Mouse (Mus musculus): Measurements from ENCODE around the gene Zswim2. TPM values are rescaled to one million over a fixed set of nuclear protein-coding genes. Genes with fewer than 3 reads are reported as not detected.
"Not testable (repeated sequence)": the region's sequence is repeated elsewhere in the genome, so short reads cannot be mapped to it uniquely, and the experiment has no call there.

Zswim2 gene
- not detected in 2 replicates for polyA plus RNA-seq (2012; rRNA removed)

GRCm38 (mm10) chr2:83940931-83941361, at the start of gene Zswim2:
TSS of gene Zswim2 (minus strand) at chr2:83941228.
- DNase-seq (ENCODE audit: low spot score), result no peak

- DNase-seq (ENCODE audit: low spot score), result not testable (repeated sequence)
Observed at GRCm38 (mm10) chr2:83990253-83990652, 49.2 kb upstream of the Zswim2 start, which contains the start of gene Gm13691. TSS of gene Gm13691 (plus strand) at chr2:83990553.

- DNase-seq (ENCODE audit: low spot score), result not testable (repeated sequence)
Observed at GRCm38 (mm10) chr2:83984443-83984842, 43.4 kb upstream of the Zswim2 start, which contains the start of gene Gm13697. TSS of gene Gm13697 (plus strand) at chr2:83984743.

GRCm38 (mm10) chr2:83978633-83979032, 37.6 kb upstream of the Zswim2 start, which contains the start of gene Gm13694:
TSS of gene Gm13694 (plus strand) at chr2:83978933.
- DNase-seq (ENCODE audit: low spot score), result not testable (repeated sequence)

- not testable (repeated sequence) for DNase-seq (ENCODE audit: low spot score)
Observed at GRCm38 (mm10) chr2:83972823-83973222, 31.8 kb upstream of the Zswim2 start, which contains the start of gene Gm13696. TSS of gene Gm13696 (plus strand) at chr2:83973123.

- DNase-seq (ENCODE audit: low spot score), result not testable (repeated sequence)
Observed at GRCm38 (mm10) chr2:83967013-83967412, 26.0 kb upstream of the Zswim2 start, which contains the start of gene Gm13695. TSS of gene Gm13695 (plus strand) at chr2:83967313.

GRCm38 (mm10) chr2:83961203-83961602, 20.2 kb upstream of the Zswim2 start, which contains the start of gene Gm13693:
TSS of gene Gm13693 (plus strand) at chr2:83961503.
- DNase-seq (ENCODE audit: low spot score), result not testable (repeated sequence)

GRCm38 (mm10) chr2:83955393-83955792, 14.4 kb upstream of the Zswim2 start, which contains the start of gene Gm13698:
TSS of gene Gm13698 (plus strand) at chr2:83955693.
- not testable (repeated sequence) for DNase-seq (ENCODE audit: low spot score)

- no peak for DNase-seq (ENCODE audit: low spot score)
Observed at GRCm38 (mm10) chr2:83941792-83942191, 764 bp upstream of the Zswim2 start.

GRCm38 (mm10) chr2:83941378-83941777, 350 bp upstream of the Zswim2 start:
- DNase-seq (ENCODE audit: low spot score), result no peak

- DNase-seq (ENCODE audit: low spot score), result no peak
Observed at GRCm38 (mm10) chr2:83929478-83930088, 11.4 kb downstream of the Zswim2 start.

- no peak for DNase-seq (ENCODE audit: low spot score)
Observed at GRCm38 (mm10) chr2:83901896-83902540, 39.0 kb downstream of the Zswim2 start.

- DNase-seq (ENCODE audit: low spot score), result no peak
Observed at GRCm38 (mm10) chr2:83893701-83894100, 47.3 kb downstream of the Zswim2 start.

- no peak for DNase-seq (ENCODE audit: low spot score)
Observed at GRCm38 (mm10) chr2:83883850-83884420, 57.1 kb downstream of the Zswim2 start.

Other genes with a start within 250 kb of the Zswim2 start
- gene Itgav, start 216.8 kb downstream of the Zswim2 start, polyA plus RNA-seq (2012; rRNA removed), result 62.6 and 68.4 TPM in 2 replicates
- gene Fam171b, start 128.6 kb downstream of the Zswim2 start, polyA plus RNA-seq (2012; rRNA removed), result 4.0 and 4.6 TPM in 2 replicates
- gene Gm13698, start 14.5 kb upstream of the Zswim2 start, polyA plus RNA-seq (2012; rRNA removed), result 0.03 TPM in 2 replicates
- gene Gm13693, start 20.3 kb upstream of the Zswim2 start, polyA plus RNA-seq (2012; rRNA removed), result 0.03 TPM in 2 replicates
- gene Gm13695, start 26.1 kb upstream of the Zswim2 start, polyA plus RNA-seq (2012; rRNA removed), result 0.03 TPM in 2 replicates
- gene Gm13696, start 31.9 kb upstream of the Zswim2 start, polyA plus RNA-seq (2012; rRNA removed), result 0.03 TPM in 2 replicates
- 0.03 TPM in 2 replicates for gene Gm13694, start 37.7 kb upstream of the Zswim2 start, polyA plus RNA-seq (2012; rRNA removed)
- 0.03 TPM in 2 replicates for gene Gm13697, start 43.5 kb upstream of the Zswim2 start, polyA plus RNA-seq (2012; rRNA removed)
- 0.03 TPM in 2 replicates for gene Gm13691, start 49.3 kb upstream of the Zswim2 start, polyA plus RNA-seq (2012; rRNA removed)